Mouse (Mus musculus) olfactory bulb, adult 2 months (tissue): ENCODE data around the gene Ctdspl.

Experiments
- CTCF ChIP-seq: fragments of 200-500 bp; IDR thresholded peaks from 2 replicates; pipeline ENCODE4 v1.5.1; 2012; ENCODE audit warnings: low read depth, mild to moderate bottlenecking, low read length, moderate library complexity; ENCODE audit not compliant: insufficient read depth
- POLR2A ChIP-seq: fragments of 200-500 bp; IDR thresholded peaks from 2 replicates; pipeline ENCODE4 v1.6.1; 2012; ENCODE audit warnings: mild to moderate bottlenecking, low read depth, low read length, moderate library complexity; ENCODE audit not compliant: insufficient read depth

- TF ChIP-seq POLR2A (no peak), CTCF (no peak)
These were observed 9.8 kb downstream of the Ctdspl start for GRCm38 (mm10) chr9:118936071-118936470.
